Mouse (Mus musculus) ovary, postnatal 36 days (tissue): Measurements from ENCODE around the gene Serpinb3d.
"Not testable (repeated sequence)": the region's sequence is repeated elsewhere in the genome, so short reads cannot be mapped to it uniquely, and the experiment has no call there.

Source experiments
- DNase-seq: peaks from one replicate; pipeline ENCODE4 v3.0.0; 2022; ENCODE audit warnings: low spot score, mixed read lengths

Gene Serpinb3d

GRCm38 (mm10) chr1:107083406-107083805, at the start of gene Serpinb3d:
TSS of gene Serpinb3d (minus strand) at chr1:107083506.
- DNase-seq, result no peak

DNA sequence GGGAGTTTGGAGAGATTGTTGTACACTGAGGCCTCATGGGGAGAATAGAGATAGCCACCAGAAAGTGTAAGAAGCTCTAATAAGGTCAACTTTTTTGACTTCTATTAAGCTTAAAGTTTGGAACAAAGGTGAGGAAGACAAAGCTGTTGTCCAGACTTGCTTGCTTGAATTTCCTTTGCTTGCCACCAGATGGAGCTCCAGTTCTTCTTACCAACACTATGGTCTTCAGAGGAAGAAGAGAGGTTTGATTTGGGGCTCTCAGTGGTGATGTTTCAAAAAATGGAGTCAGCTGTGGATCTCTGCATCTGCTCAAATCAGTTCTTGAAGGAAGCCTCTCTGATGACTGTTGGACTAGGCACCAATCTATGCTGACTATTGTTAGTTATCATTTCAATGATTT, 44.1 kb upstream of the Serpinb3d start:
- DNase-seq, result not testable (repeated sequence)

GRCm38 (mm10) chr1:107098417-107098816, 15.1 kb upstream of the Serpinb3d start:
- DNase-seq, result no peak

GRCm38 (mm10) chr1:107052203-107052602, 31.1 kb downstream of the Serpinb3d start, which contains the start of gene Serpinb3a:
TSS of gene Serpinb3a (minus strand) at chr1:107052303.
- no peak for DNase-seq

- not testable (repeated sequence) for DNase-seq
Measured at GRCm38 (mm10) chr1:107034236-107034635, 49.1 kb downstream of the Serpinb3d start.
